8 mouse cellular contexts compared by ENCODE assay signal in genomic region chr12:13248691-13249572, GRCm38 (mm10). TPM values are rescaled to one million over a fixed set of nuclear protein-coding genes. Genes with fewer than 3 reads are reported as not detected.
DNase-seq lines count a peak whose midpoint lies in the region; ATAC-seq lines count a peak whose summit lies in the region.

Gene Ddx1, minus strand, starts transcription at chr12:13249213.

- H3K9ac ChIP-seq in hindbrain, embryonic 11.5 days (ENCODE audit: low read depth, low read length) = peak within 1 kb of the TSS; percentile 96

- H3K4me2 ChIP-seq in hindbrain, embryonic 11.5 days (replicated peaks; ENCODE audit: low read depth, low read length) = peak within 1 kb of the TSS; percentile 42

- ATAC-seq in hindbrain, embryonic 11.5 days (ENCODE audit: low FRiP score) = peak; percentile 92

- H3K4me3 ChIP-seq in hindbrain, embryonic 11.5 days (ENCODE audit: low read depth, low read length) = peak within 1 kb of the TSS; percentile 92

- no peaks in the 10 kb centered on the region for H3K4me1 ChIP-seq in hindbrain, embryonic 11.5 days (replicated peaks; ENCODE audit: control insufficient read depth, insufficient read depth, low read length)

- peak within 1 kb of the TSS; percentile 80 for H3K27ac ChIP-seq in hindbrain, embryonic 11.5 days (ENCODE audit: low read depth, low read length)

- no peaks in the 10 kb centered on the region for H3K27me3 ChIP-seq in hindbrain, embryonic 11.5 days (ENCODE audit: control insufficient read depth, insufficient read depth, low read length)

- 3% methylated on average over 58 of the region's 59 CpGs for WGBS in hindbrain, embryonic 11.5 days

- H3K9me3 ChIP-seq in hindbrain, embryonic 11.5 days (ENCODE audit: control insufficient read depth, low read length) = no peaks in the 10 kb centered on the region

- DNase-seq in MN1 (ENCODE audit: low spot score) = peak; percentile 93
- peak; percentile 83 for DNase-seq in cerebellum, adult 9-10 months
- DNase-seq in frontal cortex, adult 2 months (ENCODE audit: extremely low spot score in 1 of 2, low spot score in 1 of 2) = peak; percentile 51 to 88
- peak; percentile 90 for DNase-seq in hindbrain, embryonic 11.5 days (ENCODE audit: low spot score)
- peak; percentile 89 to 91 for DNase-seq in layer of hippocampus, postnatal 10 days (ENCODE audit: low spot score in 2 of 2)
- DNase-seq in lung, postnatal 10 days = peak; percentile 87
- DNase-seq in ovary, postnatal 36 days (ENCODE audit: low spot score) = peak; percentile 80
- peak; percentile 79 for DNase-seq in thymus, postnatal 25 days

- H3K36me3 ChIP-seq in hindbrain, embryonic 11.5 days (ENCODE audit: control insufficient read depth, insufficient read depth, low read length) = no peaks in the 10 kb centered on the region

RNA-seq across cellular contexts. Expression of gene Ddx1, which starts in this region (rescaled TPM):
- polyA plus RNA-seq in frontal cortex, adult 2 months (2012; rRNA removed) = 63.3 and 82.9 TPM in 2 replicates
- polyA plus RNA-seq in hindbrain, embryonic 11.5 days (2014; fragmentation: Nextera tagmentation; extraction: Ambion mirVana) = 171 and 208 TPM in 2 replicates
- total RNA-seq in layer of hippocampus, postnatal 10 days (2021) = 100 to 1,000 TPM; 134 to 137 TPM

Comparison
In these comparisons a context has a peak if more than half of its experiments do, and no peak if none do; other contexts are left out.
1. Peak in every context shown above with its lines: DNase-seq, ATAC-seq, H3K4me3 ChIP-seq and H3K27ac ChIP-seq.